Mouse (Mus musculus): ENCODE data around the gene Hs3st1.

- no peak for TF ChIP-seq POLR2A (IDR thresholded peaks at IDR 0.05; ENCODE audit: extremely low read depth, insufficient read depth, low read length)
- no peak for TF ChIP-seq CTCF (IDR thresholded peaks at IDR 0.05; ENCODE audit: low read depth, low read length)
Observed at GRCm38 (mm10) chr5:39625037-39625473, 130.2 kb downstream of the Hs3st1 start.

Measured in liver, adult 2 months (tissue).